Mouse (Mus musculus): ENCODE measurements around the gene Sh2d6. TPM values are rescaled to one million over a fixed set of nuclear protein-coding genes. Genes with fewer than 3 reads are reported as not detected.

Gene Sh2d6
- polyA plus RNA-seq, 1 experiment from 2014 or later, result 0.15 TPM

DNA sequence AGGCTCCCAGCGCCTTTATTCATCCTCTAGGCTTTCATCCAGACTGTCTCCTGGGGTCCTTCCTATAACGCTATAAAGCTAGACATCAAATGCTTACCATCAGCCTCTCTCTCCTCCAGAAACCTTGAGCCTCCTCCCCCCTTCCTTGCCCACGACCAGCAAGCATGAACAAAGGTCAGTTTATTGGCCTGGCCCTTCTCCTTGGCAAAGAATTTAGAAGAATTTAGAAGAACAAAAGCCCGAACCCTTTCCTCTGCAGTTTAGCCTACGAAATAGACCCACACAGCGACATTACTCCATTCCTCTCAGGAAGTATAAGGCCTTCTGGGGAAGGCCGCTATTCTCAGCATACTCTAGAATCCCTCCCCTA lies 8.5 kb downstream of the Sh2d6 start:
- Histone ChIP-seq H3K27me3 (no peaks in the 10 kb centered on the region), H3K36me3 (no peaks in the 10 kb centered on the region)
- ATAC-seq (ENCODE audit: low FRiP score, low read depth), result peak; percentile 9; the same call in 1 of the 2 replicates

DNA sequence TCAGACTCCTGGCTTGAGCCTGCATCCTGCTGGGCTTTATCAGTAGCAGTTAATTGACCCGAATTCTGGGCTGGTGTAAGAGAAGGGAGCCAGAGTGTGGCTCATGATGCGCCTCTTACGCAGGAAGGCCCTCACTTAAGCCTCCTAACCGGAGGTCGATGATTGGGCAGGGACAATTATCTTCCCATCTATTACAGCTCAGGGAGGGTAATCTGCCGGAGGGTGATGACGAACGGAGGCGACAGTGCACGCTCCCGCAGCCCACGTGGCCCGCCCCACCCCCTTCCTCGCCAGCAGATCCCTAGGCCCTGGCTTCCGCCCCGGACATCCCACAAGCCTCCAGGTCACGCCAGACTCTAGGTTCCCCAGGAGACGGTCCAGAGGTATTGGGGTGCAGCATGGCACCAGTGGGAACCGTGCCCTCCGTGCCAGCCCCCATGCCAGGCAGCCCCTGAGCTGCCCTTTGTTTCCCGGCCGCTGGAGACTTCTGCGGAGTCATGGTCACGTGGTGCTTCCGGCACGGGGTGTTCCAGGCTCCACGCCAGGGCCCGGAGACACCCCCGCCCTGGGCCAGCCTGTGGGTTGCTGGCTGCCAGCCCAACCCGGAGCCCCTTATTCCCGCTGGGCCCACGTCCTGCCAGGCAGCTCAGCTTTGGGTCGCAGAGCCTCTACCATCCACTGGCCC lies 9.0 kb downstream of the Sh2d6 start:
- peak; percentile 72 for ATAC-seq (ENCODE audit: low FRiP score, low read depth)
- no peaks in the 10 kb centered on the region for H3K36me3 ChIP-seq
- H3K27me3 ChIP-seq, result no peaks in the 10 kb centered on the region
- peak overlapping the region; percentile 66 for H3K4me2 ChIP-seq (replicated peaks)
- H3K4me3 ChIP-seq, result peak overlapping the region; percentile 31
- H3K9me3 ChIP-seq, result no peaks in the 10 kb centered on the region
- peak overlapping the region; percentile 85 for H3K27ac ChIP-seq
- peak overlapping the region; percentile 70 for H3K9ac ChIP-seq
- H3K4me1 ChIP-seq, result peaks cover 50% of the 10 kb centered on the region
- WGBS, result 6% methylated on average over 33 of the region's 33 CpGs

More for the DNA sequence above, 8.5 kb downstream of the Sh2d6 start:
- Histone ChIP-seq H3K4me2 (replicated peaks) (peak overlapping the region; percentile 66), H3K27ac (peak overlapping the region; percentile 85), H3K9me3 (no peaks in the 10 kb centered on the region), H3K4me3 (peak overlapping the region; percentile 31), H3K9ac (peak overlapping the region; percentile 70), H3K4me1 (peaks cover 50% of the 10 kb centered on the region)
- 42% methylated on average over 7 of the region's 7 CpGs for WGBS

DNA sequence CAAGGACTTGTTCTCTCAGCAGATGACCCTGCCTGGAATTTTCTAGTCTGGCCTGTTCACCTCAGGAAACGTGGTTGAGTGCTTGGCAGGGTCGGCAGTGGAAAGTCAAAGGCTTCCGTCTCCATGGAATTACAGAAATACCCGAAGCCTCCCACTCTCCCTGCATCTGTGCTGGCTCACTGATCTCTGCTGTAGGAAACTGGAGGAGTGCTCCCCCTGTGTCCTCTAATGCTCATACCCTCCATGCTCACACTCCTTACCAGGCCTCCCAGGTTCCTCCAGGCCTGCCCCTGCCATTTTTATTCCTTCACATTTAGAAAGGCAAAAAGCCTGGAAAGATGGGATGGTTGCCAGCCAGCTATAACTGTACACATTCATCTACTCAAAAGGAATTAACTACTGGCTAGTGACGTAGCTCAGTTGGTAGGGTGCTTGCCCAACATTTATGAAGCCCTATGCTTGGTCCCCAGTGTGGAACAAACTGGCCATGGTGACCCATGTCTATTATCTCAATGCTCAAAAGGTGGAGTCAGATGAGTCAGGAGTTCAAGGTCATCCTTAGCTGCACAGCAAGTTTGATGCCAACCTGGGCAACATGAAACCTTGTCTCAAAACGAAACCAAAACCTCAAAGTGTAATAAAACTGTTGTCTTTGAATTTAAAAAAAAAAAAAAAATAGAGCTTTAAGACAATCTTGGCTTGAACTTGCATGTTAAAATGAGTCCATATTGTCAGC lies 10.7 kb downstream of the Sh2d6 start:
- WGBS, result 70% methylated on average over 6 of the region's 6 CpGs
- Histone ChIP-seq H3K27me3 (no peaks in the 10 kb centered on the region), H3K9me3 (no peaks in the 10 kb centered on the region), H3K27ac (no peak overlapping the region), H3K4me2 (replicated peaks) (no peak overlapping the region), H3K36me3 (no peaks in the 10 kb centered on the region), H3K4me3 (no peak overlapping the region), H3K9ac (no peak overlapping the region), H3K4me1 (peaks cover 50% of the 10 kb centered on the region)
- ATAC-seq (ENCODE audit: low FRiP score, low read depth), result no peak

DNA sequence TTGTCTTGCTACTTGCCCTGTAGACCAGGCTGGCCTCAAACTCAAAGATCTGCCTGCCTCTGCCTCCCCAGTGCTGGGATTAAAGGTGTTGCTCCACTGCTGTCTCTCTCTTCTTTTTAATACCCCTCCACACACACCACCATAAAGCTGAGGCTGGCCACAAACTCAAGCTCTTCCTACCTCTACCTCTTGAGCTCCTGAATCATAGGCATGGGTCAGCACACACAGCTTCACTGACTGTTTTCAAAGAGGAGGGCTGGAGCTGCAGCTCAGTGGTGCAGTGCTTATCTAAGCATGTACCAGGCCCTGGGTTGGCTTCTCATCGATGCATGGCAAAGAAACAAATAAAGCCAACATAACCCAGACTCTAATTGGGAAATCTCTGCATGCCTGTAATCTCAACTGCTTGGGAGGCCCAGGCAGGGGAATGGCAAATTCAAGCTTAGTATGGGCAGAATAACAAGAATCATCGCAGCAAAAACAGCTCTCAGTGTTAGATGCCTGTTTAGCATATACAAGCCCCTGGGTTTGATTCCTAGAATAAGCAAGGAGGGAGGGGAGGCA lies 11.6 kb downstream of the Sh2d6 start:
- no peaks in the 10 kb centered on the region for H3K27me3 ChIP-seq
- no peaks in the 10 kb centered on the region for H3K9me3 ChIP-seq
- WGBS, result 68% methylated on average over 2 of the region's 2 CpGs
- H3K4me3 ChIP-seq, result no peak overlapping the region
- H3K4me1 ChIP-seq, result peaks cover 50% of the 10 kb centered on the region
- H3K36me3 ChIP-seq, result no peaks in the 10 kb centered on the region
- no peak for ATAC-seq (ENCODE audit: low FRiP score, low read depth)
- no peak overlapping the region; the same call in 1 of the 2 replicates for H3K27ac ChIP-seq
- no peak overlapping the region for H3K9ac ChIP-seq
- no peak overlapping the region for H3K4me2 ChIP-seq (replicated peaks)

DNA sequence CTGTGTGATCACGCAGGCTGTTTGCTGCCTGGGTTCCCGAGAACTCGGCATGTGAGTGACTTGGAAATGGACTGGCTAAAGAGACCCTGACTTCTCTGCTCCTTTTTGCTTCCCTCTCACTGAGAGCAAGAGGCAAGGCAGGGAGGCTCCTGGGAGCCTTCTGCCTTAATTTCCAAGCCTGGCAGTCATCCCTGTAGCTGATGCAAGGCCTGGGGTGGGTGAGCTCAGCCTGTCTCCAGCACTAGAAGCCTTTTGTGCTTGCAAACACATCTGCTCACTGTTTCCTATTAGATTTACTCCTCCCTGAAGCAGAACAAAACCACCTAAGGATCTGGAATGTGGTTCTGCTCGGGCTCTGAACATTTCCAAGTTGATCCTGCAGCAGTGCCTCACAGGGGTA lies 12.9 kb downstream of the Sh2d6 start:
- no peak overlapping the region for H3K4me3 ChIP-seq
- no peaks in the 10 kb centered on the region for H3K9me3 ChIP-seq
- no peak overlapping the region; the same call in 1 of the 2 replicates for H3K9ac ChIP-seq
- H3K27ac ChIP-seq, result peak overlapping the region; percentile 82
- no peaks in the 10 kb centered on the region for H3K27me3 ChIP-seq
- WGBS, result 63% methylated on average over 4 of the region's 4 CpGs
- H3K36me3 ChIP-seq, result no peaks in the 10 kb centered on the region
- no peak overlapping the region for H3K4me2 ChIP-seq (replicated peaks)
- no peak for ATAC-seq (ENCODE audit: low FRiP score, low read depth)
- H3K4me1 ChIP-seq, result peaks cover 56% of the 10 kb centered on the region

DNA sequence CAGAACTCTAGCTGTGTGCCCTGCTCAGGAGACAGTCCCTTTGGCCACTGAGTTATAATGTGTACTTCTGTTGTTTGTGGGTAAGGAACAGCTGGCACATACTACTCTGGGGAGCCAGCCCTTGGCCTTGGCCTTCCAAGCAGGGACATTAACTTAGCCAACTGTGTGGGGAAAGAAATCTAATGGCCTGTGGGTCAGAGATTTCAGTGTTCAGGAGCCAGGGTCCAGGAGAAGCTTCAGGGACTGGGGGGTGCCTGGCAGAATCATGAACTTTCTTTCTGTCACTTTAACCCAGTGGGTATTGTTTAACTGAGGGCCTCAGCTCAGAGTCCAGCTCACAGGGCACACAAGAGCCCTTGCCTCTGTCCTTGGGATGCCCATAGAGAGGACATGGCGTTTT lies 15.4 kb downstream of the Sh2d6 start:
- Histone ChIP-seq H3K4me2 (replicated peaks) (no peak overlapping the region), H3K27me3 (no peaks in the 10 kb centered on the region), H3K9ac (no peak overlapping the region), H3K27ac (no peak overlapping the region), H3K36me3 (no peaks in the 10 kb centered on the region), H3K4me3 (no peak overlapping the region), H3K4me1 (peaks cover 33% of the 10 kb centered on the region), H3K9me3 (no peaks in the 10 kb centered on the region)
- 83% methylated on average over 1 of the region's 1 CpGs for WGBS
- ATAC-seq (ENCODE audit: low FRiP score, low read depth), result no peak

DNA sequence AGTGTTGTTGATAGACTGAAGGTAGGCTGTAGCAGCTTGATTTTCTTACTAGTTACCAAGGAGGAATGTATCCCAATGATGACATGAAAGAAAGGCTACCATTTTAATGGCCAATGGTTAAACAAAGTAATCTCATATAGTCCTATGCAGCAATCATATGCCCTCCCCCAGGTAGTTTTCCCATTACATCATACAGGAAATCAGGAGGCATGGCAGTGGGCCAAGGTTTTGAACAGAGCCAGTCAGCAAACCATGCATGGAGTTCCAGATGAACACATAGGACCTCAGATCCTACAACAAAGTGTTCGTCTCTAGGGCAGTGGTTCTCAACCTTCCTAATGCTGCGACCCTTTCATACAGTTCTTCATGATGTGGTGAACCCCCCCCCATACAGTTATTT lies 17.6 kb downstream of the Sh2d6 start:
- no peak overlapping the region for H3K4me2 ChIP-seq (replicated peaks)
- H3K4me1 ChIP-seq, result peaks cover 19% of the 10 kb centered on the region
- no peaks in the 10 kb centered on the region for H3K27me3 ChIP-seq
- H3K9me3 ChIP-seq, result no peaks in the 10 kb centered on the region
- no peak overlapping the region for H3K4me3 ChIP-seq
- H3K36me3 ChIP-seq, result no peaks in the 10 kb centered on the region
- 73% methylated on average over 2 of the region's 2 CpGs for WGBS
- H3K27ac ChIP-seq, result no peak overlapping the region; the same call in 1 of the 2 replicates
- no peak for ATAC-seq (ENCODE audit: low FRiP score, low read depth)
- no peak overlapping the region for H3K9ac ChIP-seq

DNA sequence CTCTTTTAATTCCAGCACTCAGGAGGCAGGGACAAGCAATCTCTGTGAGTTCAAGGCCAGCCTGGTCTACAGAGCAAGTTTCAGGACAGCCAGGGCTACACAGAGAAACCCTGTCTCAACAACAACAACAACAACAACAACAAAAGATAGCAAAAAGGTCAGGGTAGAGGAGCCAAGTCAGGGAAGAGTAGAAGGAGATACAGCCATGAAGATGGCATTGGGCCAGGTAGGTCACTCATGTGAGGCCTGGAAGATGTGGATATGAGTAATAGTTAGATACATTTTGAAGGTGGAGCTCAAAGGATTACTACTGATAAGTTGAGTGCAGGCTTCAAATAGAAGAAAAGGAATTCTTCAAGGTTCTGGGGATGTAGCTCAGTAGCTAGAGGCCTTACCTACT lies 18.2 kb downstream of the Sh2d6 start:
- H3K4me3 ChIP-seq, result no peak overlapping the region
- H3K27me3 ChIP-seq, result no peaks in the 10 kb centered on the region
- H3K9me3 ChIP-seq, result no peaks in the 10 kb centered on the region
- H3K36me3 ChIP-seq, result no peaks in the 10 kb centered on the region
- H3K4me2 ChIP-seq (replicated peaks), result no peak overlapping the region
- no peak overlapping the region for H3K9ac ChIP-seq
- H3K27ac ChIP-seq, result no peak overlapping the region
- H3K4me1 ChIP-seq, result peaks cover 16% of the 10 kb centered on the region
- no peak for ATAC-seq (ENCODE audit: low FRiP score, low read depth)

DNA sequence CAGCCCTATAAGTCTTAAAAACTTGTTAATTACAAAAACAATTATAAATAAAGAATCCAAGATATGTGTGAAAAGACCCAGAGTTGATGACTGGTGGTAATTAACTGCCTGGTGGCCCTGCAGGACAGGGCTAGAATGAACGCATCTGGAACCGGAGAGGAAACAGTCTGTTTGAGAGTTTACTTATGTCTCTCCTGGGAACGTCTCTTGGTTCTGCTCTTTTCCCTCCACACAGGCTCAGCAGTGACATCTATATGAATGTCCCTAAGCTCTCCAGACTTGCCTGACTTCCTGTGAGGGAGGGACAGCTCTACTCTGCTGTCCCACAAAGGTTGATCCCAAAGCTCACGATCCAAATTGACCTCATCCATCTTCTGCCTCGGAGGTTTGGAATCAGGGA lies 22.6 kb downstream of the Sh2d6 start:
- H3K9me3 ChIP-seq, result no peaks in the 10 kb centered on the region
- peaks cover 25% of the 10 kb centered on the region for H3K4me1 ChIP-seq
- no peak for ATAC-seq (ENCODE audit: low FRiP score, low read depth)
- H3K27ac ChIP-seq, result no peak overlapping the region
- no peaks in the 10 kb centered on the region for H3K36me3 ChIP-seq
- no peak overlapping the region for H3K9ac ChIP-seq
- 47% methylated on average over 5 of the region's 5 CpGs for WGBS
- no peak overlapping the region for H3K4me3 ChIP-seq
- H3K4me2 ChIP-seq (replicated peaks), result no peak overlapping the region
- H3K27me3 ChIP-seq, result no peaks in the 10 kb centered on the region

DNA sequence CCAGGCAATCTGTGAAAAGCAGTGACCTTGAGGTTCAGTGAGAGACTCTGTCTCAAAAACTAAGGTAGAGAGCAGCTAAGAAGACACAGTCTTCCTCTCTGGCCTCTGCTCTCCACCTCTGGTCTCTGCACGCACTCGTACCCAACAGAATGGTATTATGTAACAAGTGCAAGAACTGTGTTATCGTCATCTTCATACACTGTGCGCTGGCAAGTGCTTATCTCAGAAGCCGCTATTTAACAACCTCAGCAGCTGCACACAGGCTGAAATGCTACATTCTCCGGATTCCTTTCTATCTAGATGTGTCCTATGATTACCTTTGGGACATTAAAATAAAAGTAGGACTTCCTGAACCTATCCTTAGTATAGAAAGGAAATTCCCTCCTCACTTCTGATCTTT lies 28.6 kb downstream of the Sh2d6 start:
- 66% methylated on average over 6 of the region's 6 CpGs for WGBS
- Histone ChIP-seq H3K36me3 (no peaks in the 10 kb centered on the region), H3K4me3 (no peak overlapping the region), H3K4me1 (peaks cover 23% of the 10 kb centered on the region), H3K9ac (no peak overlapping the region), H3K9me3 (no peaks in the 10 kb centered on the region), H3K4me2 (replicated peaks) (no peak overlapping the region), H3K27ac (no peak overlapping the region), H3K27me3 (no peaks in the 10 kb centered on the region)
- ATAC-seq (ENCODE audit: low FRiP score, low read depth), result no peak

DNA sequence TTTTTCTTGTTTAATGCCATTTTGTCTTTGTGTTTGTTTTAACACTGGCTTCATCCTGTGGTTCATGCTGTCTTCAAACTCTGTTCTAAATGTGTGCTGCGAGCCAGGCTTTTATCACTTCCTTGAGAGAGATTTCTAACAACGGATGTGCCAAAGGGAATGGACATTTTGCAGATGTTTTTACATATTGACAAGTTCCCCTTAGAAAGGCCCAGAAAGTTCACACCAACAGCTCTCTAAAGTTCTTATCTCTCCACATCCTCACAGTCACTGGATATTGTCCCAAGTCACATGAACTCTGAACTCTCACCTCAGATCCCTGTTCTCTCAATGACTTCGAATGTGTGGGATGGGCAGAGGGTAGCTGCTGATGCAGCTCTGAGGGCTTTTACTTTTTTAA lies 30.4 kb downstream of the Sh2d6 start:
- H3K4me1 ChIP-seq, result 0 out of 2 replicates have a peak, but pooled peaks cover 12% of the 10 kb centered on the region
- no peaks in the 10 kb centered on the region for H3K9me3 ChIP-seq
- ATAC-seq (ENCODE audit: low FRiP score, low read depth), result no peak
- no peak overlapping the region for H3K4me3 ChIP-seq
- no peaks in the 10 kb centered on the region for H3K36me3 ChIP-seq
- 68% methylated on average over 3 of the region's 3 CpGs for WGBS
- H3K4me2 ChIP-seq (replicated peaks), result no peak overlapping the region
- no peaks in the 10 kb centered on the region for H3K27me3 ChIP-seq
- H3K27ac ChIP-seq, result no peak overlapping the region
- no peak overlapping the region for H3K9ac ChIP-seq

DNA sequence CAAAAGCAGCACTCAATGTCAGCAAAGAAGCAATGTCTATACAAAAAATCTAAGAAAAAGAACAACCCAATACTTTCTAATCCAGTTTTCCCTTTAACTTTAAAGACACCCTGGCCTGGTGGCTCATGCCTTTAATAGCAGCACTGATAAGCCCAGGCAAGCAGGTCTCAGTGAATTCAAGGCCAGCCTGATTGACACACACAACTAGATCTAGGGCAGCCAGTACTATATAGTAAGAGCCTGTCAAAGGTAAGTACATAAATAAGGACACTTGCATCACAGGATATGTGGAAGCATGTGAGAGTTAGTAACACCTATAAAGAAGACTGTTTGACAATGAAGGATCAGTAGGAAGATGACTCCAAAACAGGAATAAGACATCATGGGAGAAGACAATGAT lies 32.0 kb downstream of the Sh2d6 start:
- H3K27ac ChIP-seq, result no peak overlapping the region
- no peak for ATAC-seq (ENCODE audit: low FRiP score, low read depth)
- H3K27me3 ChIP-seq, result no peaks in the 10 kb centered on the region
- H3K4me2 ChIP-seq (replicated peaks), result no peak overlapping the region
- no peak overlapping the region for H3K4me3 ChIP-seq
- H3K9ac ChIP-seq, result no peak overlapping the region
- H3K9me3 ChIP-seq, result no peaks in the 10 kb centered on the region
- H3K36me3 ChIP-seq, result no peaks in the 10 kb centered on the region
- H3K4me1 ChIP-seq, result 0 out of 2 replicates have a peak, but pooled peaks cover 12% of the 10 kb centered on the region

All from limb, embryonic 13.5 days (tissue).